Mouse (Mus musculus) heart, embryonic 16.5 days (tissue): ENCODE results near the gene 4931429L15Rik. TPM values are rescaled to one million over a fixed set of nuclear protein-coding genes. Genes with fewer than 3 reads are reported as not detected.
A peak's percentile ranks its signal among the peaks of the same experiment; 100 is the strongest.

ENCODE experiments used
- ATAC-seq: fragments of 200-750 bp; cut with Nextera tagmentation; replicated peaks from 2 replicates; pipeline ENCODE4 v1.8.0; 2017; ENCODE audit warnings: moderate number of reproducible peaks; ENCODE audit not compliant: insufficient read depth, low FRiP score; ENCODE audit errors: extremely low read depth
- H3K27ac ChIP-seq: fragments of 300-500 bp; sonication (generic); 2 replicates; pipeline ENCODE4 v1.5.1; 2014; ENCODE audit warnings: mild to moderate bottlenecking, low read length, control low read depth, moderate library complexity
- H3K27me3 ChIP-seq: fragments of 300-500 bp; sonication (generic); 2 replicates; pipeline ENCODE4 v1.6.1; 2014; ENCODE audit warnings: low read length, mixed read lengths; ENCODE audit not compliant: control insufficient read depth, insufficient read depth
- H3K36me3 ChIP-seq: fragments of 300-500 bp; sonication (generic); 2 replicates; pipeline ENCODE4 v1.6.1; 2014; ENCODE audit not compliant: control insufficient read depth, insufficient read depth
- H3K4me1 ChIP-seq: fragments of 300-500 bp; sonication (generic); 2 replicates; pipeline ENCODE4 v1.6.1; 2014; ENCODE audit warnings: low read length, mixed read lengths; ENCODE audit not compliant: control insufficient read depth, insufficient read depth
- H3K4me2 ChIP-seq: fragments of 300-500 bp; sonication (generic); 2 replicates; pipeline ENCODE4 v1.6.1; 2014; ENCODE audit warnings: low read depth, mild to moderate bottlenecking, control low read depth, low read length
- H3K4me3 ChIP-seq: fragments of 300-500 bp; sonication (generic); 2 replicates; pipeline ENCODE4 v1.5.1; 2014; ENCODE audit warnings: mild to moderate bottlenecking, control low read depth, low read length
- H3K9ac ChIP-seq: fragments of 300-500 bp; sonication (generic); 2 replicates; pipeline ENCODE4 v1.6.1; 2014; ENCODE audit warnings: low read length, control low read depth
- H3K9me3 ChIP-seq: fragments of 300-500 bp; sonication (generic); replicated peaks from 2 replicates; pipeline ENCODE4 v1.6.1; 2016; ENCODE audit warnings: low read length; ENCODE audit not compliant: control insufficient read depth
- WGBS: fragments of 180-500 bp; shearing (Covaris S2); extraction: QIAGEN DNeasy Blood & Tissue Kit; methylation state at CpG from one replicate; pipeline ENCODE4 v1.1.7; 2014; 5-methylcytosine and 5-hydroxymethylcytosine counted together
- polyA plus RNA-seq: library from polyadenylated mRNA; unstranded; fragments of >200 nt; fragmentation: Nextera tagmentation; extraction: Ambion mirVana; gene quantifications from 2 replicates; pipeline ENCODE4 v1.2.1, GENCODE M21; 2015

Gene 4931429L15Rik
- polyA plus RNA-seq, 1 experiment from 2014 or later = not detected

DNA sequence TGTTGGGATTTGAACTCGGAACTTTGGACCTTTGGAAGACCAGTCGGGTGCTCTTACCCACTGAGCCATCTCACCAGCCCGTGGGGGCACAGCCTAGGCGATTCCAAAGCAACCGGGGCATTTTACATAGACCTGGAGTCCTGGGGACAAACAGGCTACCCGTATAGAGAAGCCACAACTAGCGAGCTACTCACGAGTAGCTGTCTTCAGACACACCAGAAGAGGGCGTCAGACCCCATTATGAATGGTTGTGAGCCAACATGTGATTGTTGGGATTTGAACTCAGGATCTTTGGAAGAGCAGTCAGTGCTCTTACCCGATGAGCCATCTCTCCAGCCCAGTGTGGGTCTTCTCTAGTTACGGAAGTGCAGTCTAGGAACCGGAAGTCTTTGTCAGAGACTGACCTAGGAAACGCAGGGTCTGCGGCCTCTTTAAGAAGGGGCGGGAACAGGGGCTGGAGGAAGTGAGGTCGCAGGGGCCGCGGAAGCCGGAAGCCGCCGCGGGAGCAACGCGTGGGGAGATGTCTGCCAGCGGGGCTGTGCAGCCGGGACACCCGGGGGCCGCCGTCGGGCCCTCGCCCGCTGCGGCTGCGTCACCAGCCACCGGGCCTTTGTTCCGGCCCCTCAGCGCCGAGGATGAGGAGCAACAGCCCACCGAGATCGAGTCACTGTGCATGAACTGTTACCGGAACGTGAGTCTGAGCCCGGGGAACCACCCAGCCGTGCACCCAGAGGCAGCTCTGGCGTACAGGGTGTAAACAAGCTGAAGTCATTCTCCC, 46.9 kb downstream of the 4931429L15Rik start, which contains the start of gene Zpr1:
Zpr1 (plus strand) TSS at position 388 of the 778 bp plus-strand sequence.
- ATAC-seq = peak; percentile 90
- H3K9ac ChIP-seq = peak within 1 kb of the TSS; percentile 83
- peaks cover 16% of the 10 kb centered on the region for H3K27me3 ChIP-seq
- peak within 1 kb of the TSS; percentile 95 for H3K4me3 ChIP-seq
- no peaks in the 10 kb centered on the region for H3K9me3 ChIP-seq
- peak within 1 kb of the TSS; percentile 67 for H3K27ac ChIP-seq
- peak within 1 kb of the TSS; percentile 89 for H3K4me2 ChIP-seq
- 5% methylated on average over 42 of the region's 45 CpGs for WGBS
- peaks cover 26% of the 10 kb centered on the region for H3K36me3 ChIP-seq
- peaks cover 9% of the 10 kb centered on the region for H3K4me1 ChIP-seq

- Histone ChIP-seq H3K9me3 (no peaks in the 10 kb centered on the region), H3K4me1 (peaks cover 9% of the 10 kb centered on the region), H3K4me2 (peak overlapping the region; percentile 69), H3K9ac (no peak overlapping the region), H3K27me3 (peaks cover 16% of the 10 kb centered on the region), H3K4me3 (peak overlapping the region; percentile 95), H3K36me3 (peaks cover 21% of the 10 kb centered on the region), H3K27ac (no peak overlapping the region)
- 0 out of 2 replicates have a peak, but pooled peaks have one; percentile 31 for ATAC-seq
- WGBS = 71% methylated on average over 9 of the region's 9 CpGs
Measured at GRCm38 (mm10) chr9:46272070-46272469, 47.7 kb downstream of the 4931429L15Rik start.

DNA sequence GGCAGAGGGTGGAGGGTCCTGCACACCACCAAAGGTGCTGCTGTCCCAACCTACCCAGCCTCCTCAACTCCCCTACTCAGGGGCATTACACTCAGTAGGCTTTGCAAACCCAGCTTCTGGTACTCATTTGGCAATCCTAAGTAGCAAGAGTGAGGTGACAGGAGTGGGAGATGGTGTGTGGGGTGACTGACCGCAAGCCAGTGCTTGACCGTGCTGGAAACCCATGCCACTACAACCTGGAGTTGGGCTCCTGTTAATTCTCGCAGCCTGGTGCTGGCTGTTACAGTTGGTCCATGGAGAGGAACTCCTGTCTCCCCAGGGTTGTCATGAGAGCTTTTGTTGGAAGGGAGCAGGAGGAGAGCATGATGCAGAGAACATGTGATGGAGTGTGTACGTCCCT, 49.0 kb downstream of the 4931429L15Rik start:
- H3K4me1 ChIP-seq = peaks cover 9% of the 10 kb centered on the region
- WGBS = 81% methylated on average over 4 of the region's 4 CpGs

DNA sequence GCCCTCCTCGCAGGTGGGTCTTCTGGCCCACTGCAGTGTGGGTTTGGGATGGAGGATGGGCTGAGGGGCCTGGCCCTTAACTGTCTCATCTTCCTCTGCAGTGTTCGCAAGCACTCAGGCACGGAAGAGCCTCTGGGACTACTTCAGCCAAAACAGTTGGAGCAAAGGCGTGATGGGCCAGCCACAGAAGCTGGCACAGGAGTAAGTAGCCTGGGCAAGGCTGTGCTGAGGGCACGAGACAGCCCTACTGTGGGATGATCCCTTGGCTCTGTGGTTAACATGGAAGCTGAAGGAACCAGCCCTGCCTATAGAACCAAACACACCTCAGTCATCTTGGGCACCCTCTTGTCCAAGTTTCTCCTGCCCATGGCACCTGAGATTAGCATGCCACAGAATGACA, 50.7 kb downstream of the 4931429L15Rik start:
- Histone ChIP-seq H3K27me3 (peaks cover 16% of the 10 kb centered on the region), H3K27ac (no peak overlapping the region), H3K4me1 (peaks cover 6% of the 10 kb centered on the region), H3K9ac (no peak overlapping the region), H3K9me3 (no peaks in the 10 kb centered on the region), H3K4me2 (no peak overlapping the region), H3K36me3 (no peaks in the 10 kb centered on the region), H3K4me3 (no peak overlapping the region)
- WGBS = 78% methylated on average over 5 of the region's 5 CpGs
- no peak for ATAC-seq

More for the DNA sequence above, 49.0 kb downstream of the 4931429L15Rik start:
- H3K4me3 ChIP-seq = no peak overlapping the region
- H3K27ac ChIP-seq = no peak overlapping the region
- no peak overlapping the region for H3K9ac ChIP-seq
- ATAC-seq = no peak
- H3K9me3 ChIP-seq = no peaks in the 10 kb centered on the region
- peaks cover 16% of the 10 kb centered on the region for H3K27me3 ChIP-seq
- peaks cover 12% of the 10 kb centered on the region for H3K36me3 ChIP-seq
- no peak overlapping the region for H3K4me2 ChIP-seq

DNA sequence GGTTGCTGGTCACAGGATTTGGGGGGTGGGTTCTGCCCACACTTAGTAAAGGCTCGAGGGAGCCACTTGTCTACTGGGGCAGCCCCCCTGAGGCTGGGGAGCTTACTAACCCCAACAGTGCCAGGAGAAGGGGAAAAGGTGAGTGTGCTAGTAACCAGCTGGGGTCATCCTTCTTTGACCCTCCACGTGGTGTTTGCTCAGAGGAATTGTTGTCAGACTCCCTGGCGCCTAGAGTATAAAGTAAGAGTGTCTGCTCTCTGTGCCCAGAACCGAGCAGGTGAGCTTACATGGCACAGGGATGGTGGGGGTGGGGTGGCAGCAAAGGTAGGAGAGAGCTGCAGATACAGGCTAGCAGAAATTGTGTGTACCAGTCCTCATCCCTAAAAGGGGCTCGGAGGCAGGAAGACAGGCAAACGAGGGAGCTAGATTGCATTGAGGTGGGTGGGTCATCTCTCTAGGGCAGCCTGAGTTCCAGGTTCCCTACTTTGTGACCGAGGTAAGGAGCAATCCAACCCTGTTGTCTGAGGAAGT, 51.4 kb downstream of the 4931429L15Rik start, which contains the start of gene Apoa5:
Apoa5 (plus strand) TSS at position 291 of the 531 bp plus-strand sequence.
- 41% methylated on average over 7 of the region's 7 CpGs for WGBS
- Histone ChIP-seq H3K27ac (no peak within 1 kb of the TSS), H3K36me3 (no peaks in the 10 kb centered on the region), H3K9ac (no peak within 1 kb of the TSS), H3K9me3 (no peaks in the 10 kb centered on the region), H3K4me1 (no peaks in the 10 kb centered on the region), H3K27me3 (peaks cover 16% of the 10 kb centered on the region), H3K4me2 (no peak within 1 kb of the TSS), H3K4me3 (no peak within 1 kb of the TSS)
- no peak for ATAC-seq

- WGBS = 70% methylated on average over 7 of the region's 7 CpGs
- H3K27ac ChIP-seq = no peak overlapping the region
- no peak overlapping the region for H3K9ac ChIP-seq
- no peaks in the 10 kb centered on the region for H3K9me3 ChIP-seq
- no peaks in the 10 kb centered on the region for H3K36me3 ChIP-seq
- H3K4me2 ChIP-seq = no peak overlapping the region
- no peaks in the 10 kb centered on the region for H3K4me1 ChIP-seq
- H3K4me3 ChIP-seq = no peak overlapping the region
- no peaks in the 10 kb centered on the region for H3K27me3 ChIP-seq
- ATAC-seq = no peak
Measured at GRCm38 (mm10) chr9:46261131-46261530, 58.7 kb downstream of the 4931429L15Rik start.

DNA sequence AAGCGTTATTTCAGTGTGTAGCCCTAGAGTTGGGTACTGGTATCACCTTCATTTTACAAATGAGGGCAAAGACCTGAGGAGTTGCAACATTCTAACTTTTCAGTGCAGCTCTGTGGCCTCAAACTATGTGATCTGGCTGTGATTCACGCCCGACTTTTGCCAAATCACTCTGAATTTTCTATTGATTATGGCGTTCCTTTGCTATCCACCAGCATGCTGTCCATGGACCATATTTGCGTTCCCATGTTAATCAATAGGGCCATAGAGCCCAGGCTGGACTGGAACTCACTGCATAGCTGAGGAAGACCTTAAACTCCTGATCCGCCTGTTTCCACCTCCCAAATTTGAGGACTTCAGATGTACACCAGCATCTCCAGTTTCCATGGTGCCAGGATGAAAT, 60.7 kb downstream of the 4931429L15Rik start:
- Histone ChIP-seq H3K27ac (no peak overlapping the region), H3K4me2 (no peak overlapping the region), H3K9ac (no peak overlapping the region), H3K36me3 (no peaks in the 10 kb centered on the region), H3K9me3 (no peaks in the 10 kb centered on the region), H3K4me3 (no peak overlapping the region), H3K4me1 (no peaks in the 10 kb centered on the region), H3K27me3 (no peaks in the 10 kb centered on the region)
- ATAC-seq = no peak
- 84% methylated on average over 6 of the region's 6 CpGs for WGBS

- Histone ChIP-seq H3K9me3 (no peaks in the 10 kb centered on the region), H3K4me1 (no peaks in the 10 kb centered on the region), H3K4me2 (no peak overlapping the region), H3K9ac (no peak overlapping the region), H3K36me3 (no peaks in the 10 kb centered on the region), H3K27ac (peak overlapping the region; percentile 51), H3K27me3 (no peaks in the 10 kb centered on the region), H3K4me3 (no peak overlapping the region)
- WGBS = 70% methylated on average over 3 of the region's 3 CpGs
- peak; percentile 52; the same call in 1 of the 2 replicates for ATAC-seq
Measured at GRCm38 (mm10) chr9:46257546-46257945, 62.2 kb downstream of the 4931429L15Rik start.
